ENCODE assay signal across 10 mouse cellular contexts in the genomic region with DNA sequence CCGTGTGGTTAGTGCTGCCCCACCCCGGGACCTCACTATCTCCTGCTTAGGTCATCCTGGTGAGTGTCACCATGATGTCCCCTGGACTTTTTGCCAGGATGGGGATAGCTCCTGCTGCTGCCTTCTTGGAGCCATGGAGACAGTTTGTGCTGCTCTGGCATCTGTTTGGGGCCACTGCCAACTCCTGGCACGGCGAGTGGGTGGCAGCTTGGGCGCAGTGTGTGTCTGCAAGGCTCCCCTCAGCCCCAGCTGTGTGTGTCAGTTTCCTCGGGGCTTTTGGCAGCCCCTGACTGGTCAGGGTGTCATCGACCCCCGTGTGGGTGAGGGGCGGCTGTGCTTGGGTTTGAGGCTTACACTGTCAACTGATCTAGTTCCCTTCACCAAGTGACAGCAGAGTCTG. TPM values are rescaled to one million over a fixed set of nuclear protein-coding genes. Genes with fewer than 3 reads are reported as not detected.
DNase-seq lines count a peak whose midpoint lies in the region; ATAC-seq lines count a peak whose summit lies in the region.
"Had no signal": no experiment of that assay in that cellular context is flagged by ENCODE, and none has a peak within 500 bp of the region (broad histone marks: within the 10 kb centered on the region; RNA-seq: fewer than 3 reads in every experiment).

No protein-coding gene starts in this region.

- peak; percentile 66 to 74 for DNase-seq in frontal cortex, postnatal 10 days (ENCODE audit: low spot score in 2 of 2)
- peak; percentile 56 to 61 for DNase-seq in left cerebral cortex, adult 8-10 months (ENCODE audit: low spot score in 2 of 2)
- DNase-seq in skeletal muscle tissue, adult 2 months (ENCODE audit: low read depth, low spot score): peak; percentile 3
- no peak for DNase-seq in kidney, postnatal 4 days
- no peak for DNase-seq in liver
- no peak for DNase-seq in kidney, adult 8-10 months

- H3K9me3 ChIP-seq in hindbrain, embryonic 15.5 days: no peaks in the 10 kb centered on the region
- H3K9me3 ChIP-seq in hindbrain, embryonic 12.5 days (replicated peaks): no peaks in the 10 kb centered on the region

- WGBS in hindbrain, embryonic 15.5 days: 62% methylated on average over 9 of the region's 9 CpGs
- WGBS in hindbrain, embryonic 12.5 days: 79% methylated on average over 9 of the region's 9 CpGs

- H3K4me1 ChIP-seq in hindbrain, embryonic 15.5 days (replicated peaks): peaks cover 41% of the 10 kb centered on the region
- H3K4me1 ChIP-seq in hindbrain, embryonic 12.5 days: peaks cover 9% of the 10 kb centered on the region

- H3K27ac ChIP-seq in hindbrain, embryonic 15.5 days (replicated peaks): no peak overlapping the region
- H3K27ac ChIP-seq in hindbrain, embryonic 12.5 days: no peak overlapping the region

- no peaks in the 10 kb centered on the region for H3K27me3 ChIP-seq in hindbrain, embryonic 15.5 days
- no peaks in the 10 kb centered on the region for H3K27me3 ChIP-seq in hindbrain, embryonic 12.5 days

- no peak overlapping the region for H3K4me3 ChIP-seq in hindbrain, embryonic 15.5 days
- no peak overlapping the region for H3K4me3 ChIP-seq in hindbrain, embryonic 12.5 days

- H3K4me2 ChIP-seq in hindbrain, embryonic 15.5 days: no peak overlapping the region
- no peak overlapping the region for H3K4me2 ChIP-seq in hindbrain, embryonic 12.5 days (replicated peaks)

- no peaks in the 10 kb centered on the region for H3K36me3 ChIP-seq in hindbrain, embryonic 15.5 days
- H3K36me3 ChIP-seq in hindbrain, embryonic 12.5 days: no peaks in the 10 kb centered on the region

- H3K9ac ChIP-seq in hindbrain, embryonic 15.5 days: no peak overlapping the region
- no peak overlapping the region for H3K9ac ChIP-seq in hindbrain, embryonic 12.5 days

- peak; percentile 79 for ATAC-seq in hindbrain, embryonic 15.5 days (ENCODE audit: low FRiP score, low read depth)
- ATAC-seq in hindbrain, embryonic 12.5 days (ENCODE audit: low FRiP score): no peak

RNA-seq across cellular contexts. Expression of a gene that starts 20.6 kb away (rescaled TPM):
- polyA plus RNA-seq in hindbrain, embryonic 15.5 days (2015; fragmentation: Nextera tagmentation; extraction: Ambion mirVana): 20.4 and 24.5 TPM in 2 replicates
- 3.1 and 3.9 TPM in 2 replicates for polyA plus RNA-seq in hindbrain, embryonic 12.5 days (2016; fragmentation: Nextera tagmentation; extraction: Ambion mirVana)
- 10 to 100 TPM in 1 of 4 experiments, 1 to 10 TPM in 3; 9.0 to 10.2 (median 9.4) TPM for total RNA-seq in left cerebral cortex, adult 8-10 months (2022)
- total RNA-seq: heart, postnatal 36 days; liver, adult 2 months had no signal
- polyA plus RNA-seq: liver, adult 2 months had no signal

Comparison
In these comparisons a context has a peak if more than half of its experiments do, and no peak if none do; other contexts are left out.
1. DNase-seq: peak in frontal cortex, postnatal 10 days (2 of 2), left cerebral cortex, adult 8-10 months (2 of 2) and skeletal muscle tissue, adult 2 months (single experiment); none in kidney, postnatal 4 days (0 of 2), liver (single experiment) and kidney, adult 8-10 months (0 of 2).